Mouse (Mus musculus) hindbrain, embryonic 10.5 days (tissue): Measurements from ENCODE around the gene Vwa5b2. TPM values are rescaled to one million over a fixed set of nuclear protein-coding genes. Genes with fewer than 3 reads are reported as not detected.

Experiments
- DNase-seq: peaks from one replicate; pipeline ENCODE4 v3.0.0-alpha.2; 2017; ENCODE audit warnings: low spot score
- H3K27ac ChIP-seq: fragments of 300-500 bp; sonication (generic); 2 replicates; pipeline ENCODE4 v1.5.1; 2016; ENCODE audit warnings: mild to moderate bottlenecking, moderate library complexity
- H3K27me3 ChIP-seq: fragments of 300-500 bp; sonication (generic); 2 replicates; pipeline ENCODE4 v1.6.1; 2016; ENCODE audit warnings: mild to moderate bottlenecking; ENCODE audit not compliant: poor library complexity, insufficient read depth, severe bottlenecking
- H3K36me3 ChIP-seq: fragments of 300-500 bp; sonication (generic); 2 replicates; pipeline ENCODE4 v1.6.1; 2016; ENCODE audit warnings: mild to moderate bottlenecking, moderate library complexity
- H3K4me1 ChIP-seq: fragments of 300-500 bp; sonication (generic); replicated peaks from 2 replicates; pipeline ENCODE4 v1.6.1; 2016; ENCODE audit warnings: mild to moderate bottlenecking
- H3K4me3 ChIP-seq: fragments of 300-500 bp; sonication (generic); 2 replicates; pipeline ENCODE4 v1.5.1; 2016; ENCODE audit warnings: mild to moderate bottlenecking, moderate library complexity
- H3K9me3 ChIP-seq: fragments of 300-500 bp; sonication (generic); 2 replicates; pipeline ENCODE4 v1.6.1; 2016; ENCODE audit warnings: mild to moderate bottlenecking, moderate library complexity
- WGBS: fragments of 180-500 bp; shearing (Covaris S2); methylation state at CpG from one replicate; pipeline ENCODE4 v1.1.7; 2016; 5-methylcytosine and 5-hydroxymethylcytosine counted together
- polyA plus RNA-seq: library from polyadenylated mRNA; unstranded; fragments of >200 nt; fragmentation: Nextera tagmentation; extraction: Ambion mirVana; gene quantifications from 2 replicates; pipeline ENCODE4 v1.2.1, GENCODE M21; 2016

The Vwa5b2 gene
- polyA plus RNA-seq: 2.9 and 4.0 TPM in 2 replicates

- under 1% methylated on average over 24 of the region's 24 CpGs for WGBS
- H3K9me3 ChIP-seq: no peaks in the 10 kb centered on the region
- peak within 1 kb of the TSS; percentile 67 for H3K4me3 ChIP-seq
- H3K4me1 ChIP-seq: peaks cover 26% of the 10 kb centered on the region
- H3K36me3 ChIP-seq: no peaks in the 10 kb centered on the region
- H3K27me3 ChIP-seq: peaks cover 67% of the 10 kb centered on the region
- DNase-seq: no peak
- H3K27ac ChIP-seq: peak within 1 kb of the TSS; percentile 71
These were observed at the start of gene Vwa5b2 for GRCm38 (mm10) chr16:20589366-20589938. Vwa5b2 (plus strand) TSS chr16:20589471.

- WGBS: 78% methylated on average over 3 of the region's 3 CpGs
- H3K4me1 ChIP-seq: peaks cover 31% of the 10 kb centered on the region
These were observed 49.6 kb upstream of the Vwa5b2 start for GRCm38 (mm10) chr16:20539649-20540048.

GRCm38 (mm10) chr16:20540438-20540837 is 48.8 kb upstream of the Vwa5b2 start:
- no peak for DNase-seq
- Histone ChIP-seq H3K4me3 (no peak overlapping the region), H3K27me3 (no peaks in the 10 kb centered on the region), H3K27ac (no peak overlapping the region), H3K4me1 (peaks cover 31% of the 10 kb centered on the region), H3K9me3 (no peaks in the 10 kb centered on the region), H3K36me3 (peaks cover 82% of the 10 kb centered on the region)
- WGBS: 88% methylated on average over 4 of the region's 4 CpGs

More at GRCm38 (mm10) chr16:20539649-20540048, 49.6 kb upstream of the Vwa5b2 start:
- H3K9me3 ChIP-seq: no peaks in the 10 kb centered on the region
- DNase-seq: no peak
- peaks cover 74% of the 10 kb centered on the region for H3K36me3 ChIP-seq
- no peak overlapping the region for H3K4me3 ChIP-seq
- no peak overlapping the region for H3K27ac ChIP-seq
- no peaks in the 10 kb centered on the region for H3K27me3 ChIP-seq

- no peak for DNase-seq
- no peak overlapping the region for H3K4me3 ChIP-seq
- no peak overlapping the region for H3K27ac ChIP-seq
- peaks cover 18% of the 10 kb centered on the region for H3K4me1 ChIP-seq
- no peaks in the 10 kb centered on the region for H3K27me3 ChIP-seq
- no peaks in the 10 kb centered on the region for H3K9me3 ChIP-seq
- H3K36me3 ChIP-seq: peaks cover 64% of the 10 kb centered on the region
- 92% methylated on average over 10 of the region's 10 CpGs for WGBS
These were observed 43.6 kb upstream of the Vwa5b2 start for GRCm38 (mm10) chr16:20545696-20546095.

- no peaks in the 10 kb centered on the region for H3K27me3 ChIP-seq
- H3K36me3 ChIP-seq: peaks cover 63% of the 10 kb centered on the region
- H3K27ac ChIP-seq: no peak overlapping the region
- H3K9me3 ChIP-seq: no peaks in the 10 kb centered on the region
- peak overlapping the region; percentile 68 for H3K4me3 ChIP-seq
- peaks cover 18% of the 10 kb centered on the region for H3K4me1 ChIP-seq
- no peak for DNase-seq
- 60% methylated on average over 5 of the region's 5 CpGs for WGBS
These were observed 41.8 kb upstream of the Vwa5b2 start for GRCm38 (mm10) chr16:20547423-20547822.

- DNase-seq: peak; percentile 98
- peak within 1 kb of the TSS; percentile 68 for H3K4me3 ChIP-seq
- peaks cover 64% of the 10 kb centered on the region for H3K36me3 ChIP-seq
- H3K4me1 ChIP-seq: peaks cover 18% of the 10 kb centered on the region
- H3K9me3 ChIP-seq: no peaks in the 10 kb centered on the region
- WGBS: under 1% methylated on average over 56 of the region's 56 CpGs
- peak within 1 kb of the TSS; percentile 88 for H3K27ac ChIP-seq
- H3K27me3 ChIP-seq: no peaks in the 10 kb centered on the region
These were observed 40.9 kb upstream of the Vwa5b2 start, which contains the start of gene Abcf3 for GRCm38 (mm10) chr16:20548096-20548948. Abcf3 (plus strand) TSS chr16:20548577.

- H3K9me3 ChIP-seq: no peaks in the 10 kb centered on the region
- H3K27me3 ChIP-seq: no peaks in the 10 kb centered on the region
- WGBS: 56% methylated on average over 9 of the region's 9 CpGs
- DNase-seq: no peak
- H3K4me3 ChIP-seq: peak overlapping the region; percentile 68
- peak overlapping the region; percentile 88 for H3K27ac ChIP-seq
- peaks cover 66% of the 10 kb centered on the region for H3K36me3 ChIP-seq
- peaks cover 18% of the 10 kb centered on the region for H3K4me1 ChIP-seq
These were observed 40.1 kb upstream of the Vwa5b2 start for GRCm38 (mm10) chr16:20549161-20549560.

- WGBS: 96% methylated on average over 5 of the region's 5 CpGs
- Histone ChIP-seq H3K4me3 (no peak overlapping the region), H3K27me3 (no peaks in the 10 kb centered on the region), H3K27ac (no peak overlapping the region), H3K9me3 (no peaks in the 10 kb centered on the region), H3K4me1 (peaks cover 18% of the 10 kb centered on the region), H3K36me3 (peaks cover 62% of the 10 kb centered on the region)
- DNase-seq: no peak
These were observed 37.6 kb upstream of the Vwa5b2 start for GRCm38 (mm10) chr16:20551691-20552090.

GRCm38 (mm10) chr16:20552594-20552993 is 36.7 kb upstream of the Vwa5b2 start:
- no peaks in the 10 kb centered on the region for H3K9me3 ChIP-seq
- peaks cover 70% of the 10 kb centered on the region for H3K36me3 ChIP-seq
- no peak for DNase-seq
- peaks cover 16% of the 10 kb centered on the region for H3K4me1 ChIP-seq
- H3K4me3 ChIP-seq: no peak overlapping the region
- no peak overlapping the region for H3K27ac ChIP-seq
- no peaks in the 10 kb centered on the region for H3K27me3 ChIP-seq
- 88% methylated on average over 1 of the region's 1 CpGs for WGBS

- no peak for DNase-seq
- Histone ChIP-seq H3K36me3 (peaks cover 92% of the 10 kb centered on the region), H3K4me3 (no peak overlapping the region), H3K27ac (no peak overlapping the region), H3K27me3 (no peaks in the 10 kb centered on the region), H3K4me1 (no peaks in the 10 kb centered on the region), H3K9me3 (no peaks in the 10 kb centered on the region)
- 93% methylated on average over 6 of the region's 6 CpGs for WGBS
These were observed 34.3 kb upstream of the Vwa5b2 start for GRCm38 (mm10) chr16:20555000-20555399.

- Histone ChIP-seq H3K9me3 (no peaks in the 10 kb centered on the region), H3K27me3 (no peaks in the 10 kb centered on the region), H3K27ac (no peak overlapping the region), H3K4me1 (no peaks in the 10 kb centered on the region), H3K4me3 (no peak overlapping the region), H3K36me3 (peaks cover 93% of the 10 kb centered on the region)
- DNase-seq: no peak
- WGBS: 84% methylated on average over 7 of the region's 7 CpGs
These were observed 31.9 kb upstream of the Vwa5b2 start for GRCm38 (mm10) chr16:20557381-20557780.

- no peaks in the 10 kb centered on the region for H3K9me3 ChIP-seq
- no peaks in the 10 kb centered on the region for H3K27me3 ChIP-seq
- no peak overlapping the region for H3K27ac ChIP-seq
- no peak for DNase-seq
- 63% methylated on average over 1 of the region's 1 CpGs for WGBS
- H3K4me3 ChIP-seq: no peak overlapping the region
- peaks cover 34% of the 10 kb centered on the region for H3K36me3 ChIP-seq
- no peaks in the 10 kb centered on the region for H3K4me1 ChIP-seq
These were observed 24.2 kb upstream of the Vwa5b2 start for GRCm38 (mm10) chr16:20565075-20565474.
